Mouse (Mus musculus): Measurements from ENCODE around the gene Mrpl32.
A peak's percentile ranks its signal among the peaks of the same experiment; 100 is the strongest.

DNA sequence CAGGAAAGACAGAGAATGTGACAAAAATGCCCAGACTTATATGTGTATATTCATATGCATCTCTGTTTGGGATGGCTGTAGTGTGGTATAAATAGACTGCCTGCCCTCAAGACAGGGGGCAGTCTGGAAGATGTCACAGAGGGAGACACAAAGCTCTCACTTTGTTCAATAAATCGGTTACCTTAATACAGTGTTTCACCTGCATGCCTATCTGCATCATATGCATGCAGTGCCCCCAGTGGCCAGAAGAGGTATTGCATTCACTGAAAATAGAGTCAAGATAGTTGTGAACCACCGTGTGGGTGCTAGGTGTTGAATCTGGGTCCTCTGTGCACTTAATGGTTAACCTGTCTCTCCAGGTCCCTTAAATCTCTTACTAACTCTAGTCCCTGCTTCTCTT is 5.8 kb upstream of the Mrpl32 start:
- TF ChIP-seq CTCF (IDR thresholded peaks at IDR 0.05) = peak; percentile 95
- TF ChIP-seq EP300 (IDR thresholded peaks at IDR 0.05) = no peak

Measured in lung, postnatal 0 days (tissue).